ENCODE assay signal across 19 mouse cellular contexts in genomic region chr2:4506659-4507058, GRCm38 (mm10).
"Had no signal": no experiment of that assay in that cellular context is flagged by ENCODE, and none has a peak within 500 bp of the region (broad histone marks: within the 10 kb centered on the region; RNA-seq: fewer than 3 reads in every experiment).

No protein-coding gene starts in this region.

- DNase-seq: kidney, adult 2 months; kidney, postnatal 25 days; layer of hippocampus, adult 9-11 months; liver, embryonic 13.5 days; lung, adult 2 months; retina, postnatal 1 day; right cerebral cortex, postnatal 25 days; spleen, adult 18-20 months; thymus, postnatal 25 days had no signal

- H3K9me3 ChIP-seq: liver, embryonic 13.5 days; megakaryocyte, embryonic 14.5 days; midbrain, embryonic 10.5 days; midbrain, embryonic 13.5 days; neural tube, embryonic 13.5 days; stomach, embryonic 15.5 days had no signal

- H3K4me3 ChIP-seq: layer of hippocampus, adult 2 months; liver, embryonic 13.5 days; megakaryocyte, embryonic 14.5 days; midbrain, embryonic 10.5 days; midbrain, embryonic 13.5 days; myocyte; neural tube, embryonic 13.5 days; stomach, embryonic 15.5 days had no signal

- H3K27me3 ChIP-seq: liver, embryonic 13.5 days; midbrain, embryonic 13.5 days; neural tube, embryonic 13.5 days; stomach, embryonic 15.5 days had no signal

- ATAC-seq: intestine, postnatal 0 days; midbrain, embryonic 13.5 days; midbrain, embryonic 16.5 days had no signal

- H3K9ac ChIP-seq: liver, embryonic 13.5 days; midbrain, embryonic 13.5 days; neural tube, embryonic 13.5 days; stomach, embryonic 15.5 days had no signal

- H3K27ac ChIP-seq: kidney, postnatal 0 days; layer of hippocampus, adult 2 months; liver, embryonic 13.5 days; midbrain, embryonic 10.5 days; midbrain, embryonic 13.5 days; neural tube, embryonic 13.5 days; stomach, embryonic 15.5 days had no signal

- H3K4me2 ChIP-seq: liver, embryonic 13.5 days; midbrain, embryonic 13.5 days; neural tube, embryonic 13.5 days; stomach, embryonic 15.5 days had no signal

- H3K4me1 ChIP-seq: midbrain, embryonic 10.5 days had no signal

- H3K36me3 ChIP-seq: liver, embryonic 13.5 days; stomach, embryonic 15.5 days had no signal
